Mouse (Mus musculus) kidney, embryonic 16.5 days (tissue): Measurements from ENCODE around the gene Ddias. TPM values are rescaled to one million over a fixed set of nuclear protein-coding genes. Genes with fewer than 3 reads are reported as not detected.
"Not testable (repeated sequence)": the region's sequence is repeated elsewhere in the genome, so short reads cannot be mapped to it uniquely, and the experiment has no call there.

Source experiments
- ATAC-seq: fragments of 200-750 bp; cut with Nextera tagmentation; 2 replicates; pipeline ENCODE4 v1.8.0; 2017; ENCODE audit warnings: moderate TSS enrichment; ENCODE audit not compliant: low FRiP score, low TSS enrichment
- H3K27ac ChIP-seq: fragments of 300-500 bp; sonication (generic); 2 replicates; pipeline ENCODE4 v1.5.1; 2014; ENCODE audit warnings: low read length
- H3K27me3 ChIP-seq: fragments of 300-500 bp; sonication (generic); 2 replicates; pipeline ENCODE4 v1.6.1; 2014; ENCODE audit warnings: low read length, control low read depth, mixed read lengths; ENCODE audit not compliant: insufficient read depth
- H3K36me3 ChIP-seq: fragments of 300-500 bp; sonication (generic); 2 replicates; pipeline ENCODE4 v1.6.1; 2014; ENCODE audit warnings: low read length, control low read depth, mixed read lengths; ENCODE audit not compliant: insufficient read depth
- H3K4me1 ChIP-seq: fragments of 300-500 bp; sonication (generic); 2 replicates; pipeline ENCODE4 v1.6.1; 2014; ENCODE audit warnings: low read length, control low read depth, mixed read lengths; ENCODE audit not compliant: insufficient read depth
- H3K4me2 ChIP-seq: fragments of 300-500 bp; sonication (generic); replicated peaks from 2 replicates; pipeline ENCODE4 v1.6.1; 2014; ENCODE audit warnings: low read depth, low read length
- H3K4me3 ChIP-seq: fragments of 300-500 bp; sonication (generic); 2 replicates; pipeline ENCODE4 v1.5.1; 2014; ENCODE audit warnings: mild to moderate bottlenecking, low read length
- H3K9ac ChIP-seq: fragments of 300-500 bp; sonication (generic); replicated peaks from 2 replicates; pipeline ENCODE4 v1.6.1; 2014; ENCODE audit warnings: low read length
- H3K9me3 ChIP-seq: fragments of 300-500 bp; sonication (generic); 2 replicates; pipeline ENCODE4 v1.6.1; 2016; ENCODE audit warnings: low read length, control low read depth
- WGBS: fragments of 180-500 bp; shearing (Covaris S2); extraction: QIAGEN DNeasy Blood & Tissue Kit; methylation state at CpG from one replicate; pipeline ENCODE4 v1.1.7; 2014; 5-methylcytosine and 5-hydroxymethylcytosine counted together
- polyA plus RNA-seq: library from polyadenylated mRNA; unstranded; fragments of >200 nt; fragmentation: Nextera tagmentation; extraction: Ambion mirVana; gene quantifications from 2 replicates; pipeline ENCODE4 v1.2.1, GENCODE M21; 2015

Gene Ddias
- polyA plus RNA-seq, result 12.0 and 13.4 TPM in 2 replicates

GRCm38 (mm10) chr7:92874116-92874675 is at the start of gene Ddias, which contains the start of gene Prcp:
Ddias (minus strand) TSS chr7:92874247.
Prcp (plus strand) TSS chr7:92874470.
- Histone ChIP-seq H3K27me3 (no peaks in the 10 kb centered on the region), H3K4me2 (peak within 1 kb of the TSS; percentile 58), H3K4me1 (peaks cover 10% of the 10 kb centered on the region), H3K9ac (peak within 1 kb of the TSS; percentile 85), H3K36me3 (no peaks in the 10 kb centered on the region), H3K27ac (peak within 1 kb of the TSS; percentile 99), H3K4me3 (peak within 1 kb of the TSS; percentile 75), H3K9me3 (no peaks in the 10 kb centered on the region)
- under 1% methylated on average over 52 of the region's 53 CpGs for WGBS
- peak; percentile 88 for ATAC-seq

- no peaks in the 10 kb centered on the region for H3K9me3 ChIP-seq
- no peak overlapping the region for H3K9ac ChIP-seq
- no peaks in the 10 kb centered on the region for H3K27me3 ChIP-seq
- no peak for ATAC-seq
- H3K4me2 ChIP-seq, result no peak overlapping the region
- no peak overlapping the region for H3K4me3 ChIP-seq
- no peak overlapping the region for H3K27ac ChIP-seq
- no peaks in the 10 kb centered on the region for H3K4me1 ChIP-seq
- no peaks in the 10 kb centered on the region for H3K36me3 ChIP-seq
- 69% methylated on average over 2 of the region's 2 CpGs for WGBS
These were observed 46.8 kb upstream of the Ddias start for GRCm38 (mm10) chr7:92920857-92921172.

DNA sequence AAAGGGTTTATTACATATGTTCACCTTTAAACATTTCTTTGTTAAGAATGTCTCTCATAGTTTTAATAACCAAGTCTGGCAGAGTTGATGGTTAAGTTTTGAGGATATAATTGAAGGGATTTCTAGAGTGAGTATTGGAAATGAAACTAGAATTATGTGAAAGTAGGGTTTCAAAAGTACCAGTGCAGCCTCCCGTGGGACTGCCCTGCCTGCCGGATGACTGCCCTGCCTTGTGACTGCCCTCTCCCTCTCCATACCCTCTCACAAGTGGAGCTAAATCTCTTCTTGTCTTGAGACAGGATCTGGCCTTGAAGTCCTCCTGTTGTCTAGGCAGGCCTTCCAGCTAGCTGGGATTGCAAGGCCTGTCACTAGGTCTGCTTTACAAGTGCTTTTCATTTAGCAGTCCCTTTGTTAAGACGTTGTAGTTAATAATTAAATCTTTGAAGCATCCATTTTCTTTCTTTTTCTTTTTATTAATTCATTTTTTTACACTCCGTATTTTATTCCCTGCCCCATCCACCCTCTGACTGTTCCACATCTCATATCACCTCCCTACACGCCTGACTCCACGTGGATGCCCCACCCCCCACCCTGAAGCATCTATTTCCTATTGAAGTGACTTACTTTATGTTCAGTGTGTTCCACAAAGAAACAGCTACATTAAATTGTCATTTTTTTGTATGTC is 46.3 kb upstream of the Ddias start:
- H3K27me3 ChIP-seq, result no peaks in the 10 kb centered on the region
- no peak overlapping the region for H3K27ac ChIP-seq
- H3K4me2 ChIP-seq, result no peak overlapping the region
- H3K36me3 ChIP-seq, result no peaks in the 10 kb centered on the region
- no peaks in the 10 kb centered on the region for H3K9me3 ChIP-seq
- no peak overlapping the region for H3K9ac ChIP-seq
- 77% methylated on average over 6 of the region's 6 CpGs for WGBS
- no peaks in the 10 kb centered on the region for H3K4me1 ChIP-seq
- H3K4me3 ChIP-seq, result no peak overlapping the region
- ATAC-seq, result no peak

GRCm38 (mm10) chr7:92904285-92904684 is 30.2 kb upstream of the Ddias start:
- not testable (repeated sequence) for H3K4me3 ChIP-seq, H3K9ac ChIP-seq, H3K36me3 ChIP-seq, H3K27ac ChIP-seq, ATAC-seq, H3K27me3 ChIP-seq, H3K4me2 ChIP-seq, H3K9me3 ChIP-seq, H3K4me1 ChIP-seq
- 47% methylated on average over 7 of the region's 7 CpGs for WGBS

DNA sequence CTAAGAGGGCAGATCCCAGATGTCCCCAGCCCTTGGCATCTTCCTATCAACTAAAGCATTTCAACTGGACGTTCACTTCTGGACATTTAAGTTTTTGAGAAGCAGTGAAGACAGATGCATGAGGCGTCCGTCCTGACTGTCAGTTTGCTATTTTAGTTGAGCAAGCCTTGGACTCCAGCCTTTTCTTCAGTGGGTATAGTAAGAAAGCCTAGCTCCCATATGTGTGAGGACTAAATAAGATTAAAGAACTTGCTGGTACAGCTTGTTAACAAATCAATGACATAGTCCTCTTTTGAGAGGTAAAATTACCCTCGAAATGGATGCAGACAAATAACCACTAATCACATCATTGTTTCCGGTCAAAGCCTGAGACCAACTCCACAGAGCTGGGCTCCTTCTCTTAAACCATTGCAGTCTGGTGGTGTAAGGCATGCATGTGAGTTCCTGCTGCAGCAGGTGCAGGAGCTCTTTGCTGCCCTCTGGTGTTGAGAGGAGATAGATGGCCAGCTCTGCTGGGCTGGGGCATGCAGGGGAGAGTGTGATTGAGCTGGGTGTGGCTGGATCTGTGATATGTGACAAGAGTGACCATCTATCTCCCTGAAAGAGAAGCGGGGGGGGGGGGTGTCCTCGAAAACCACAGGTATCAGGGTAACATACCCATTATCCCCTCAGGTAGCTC is 29.5 kb upstream of the Ddias start:
- no peaks in the 10 kb centered on the region for H3K4me1 ChIP-seq
- H3K4me2 ChIP-seq, result no peak overlapping the region
- 55% methylated on average over 7 of the region's 7 CpGs for WGBS
- no peaks in the 10 kb centered on the region for H3K36me3 ChIP-seq
- H3K4me3 ChIP-seq, result no peak overlapping the region
- ATAC-seq, result peak; percentile 98
- H3K9ac ChIP-seq, result no peak overlapping the region
- H3K27ac ChIP-seq, result no peak overlapping the region
- no peaks in the 10 kb centered on the region for H3K27me3 ChIP-seq
- H3K9me3 ChIP-seq, result no peaks in the 10 kb centered on the region

GRCm38 (mm10) chr7:92897021-92897420 is 23.0 kb upstream of the Ddias start:
- H3K4me2 ChIP-seq, result no peak overlapping the region
- no peak overlapping the region for H3K9ac ChIP-seq
- H3K27ac ChIP-seq, result no peak overlapping the region
- H3K9me3 ChIP-seq, result peaks cover 5% of the 10 kb centered on the region
- no peak overlapping the region for H3K4me3 ChIP-seq
- no peak for ATAC-seq
- WGBS, result 51% methylated on average over 2 of the region's 2 CpGs
- H3K36me3 ChIP-seq, result 0 out of 2 replicates have a peak, but pooled peaks cover 4% of the 10 kb centered on the region
- no peaks in the 10 kb centered on the region for H3K4me1 ChIP-seq
- no peaks in the 10 kb centered on the region for H3K27me3 ChIP-seq

DNA sequence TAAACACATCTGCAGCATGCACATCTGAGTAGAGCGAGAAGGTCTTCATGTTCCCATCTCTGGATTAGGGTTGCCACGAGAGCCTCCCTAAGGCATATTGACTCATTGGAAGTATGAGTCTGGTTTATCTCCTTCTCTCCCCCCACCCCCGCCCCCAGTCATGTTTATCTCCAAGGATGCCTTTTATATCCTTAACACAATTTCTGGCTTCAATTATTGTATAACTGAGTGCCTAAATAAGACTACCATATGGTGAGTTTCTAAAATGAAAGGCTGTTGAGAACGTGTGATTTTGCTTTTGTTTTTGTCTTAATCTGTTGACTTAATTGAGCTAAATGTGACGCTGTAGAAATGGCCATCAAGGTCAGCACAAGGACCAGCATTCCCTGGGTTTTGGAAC is 22.0 kb upstream of the Ddias start:
- 87% methylated on average over 5 of the region's 5 CpGs for WGBS
- H3K27ac ChIP-seq, result no peak overlapping the region
- H3K27me3 ChIP-seq, result no peaks in the 10 kb centered on the region
- H3K4me3 ChIP-seq, result no peak overlapping the region
- no peak overlapping the region for H3K4me2 ChIP-seq
- H3K9ac ChIP-seq, result no peak overlapping the region
- H3K9me3 ChIP-seq, result peaks cover 5% of the 10 kb centered on the region
- no peaks in the 10 kb centered on the region for H3K4me1 ChIP-seq
- 0 out of 2 replicates have a peak, but pooled peaks cover 4% of the 10 kb centered on the region for H3K36me3 ChIP-seq
- ATAC-seq, result no peak

DNA sequence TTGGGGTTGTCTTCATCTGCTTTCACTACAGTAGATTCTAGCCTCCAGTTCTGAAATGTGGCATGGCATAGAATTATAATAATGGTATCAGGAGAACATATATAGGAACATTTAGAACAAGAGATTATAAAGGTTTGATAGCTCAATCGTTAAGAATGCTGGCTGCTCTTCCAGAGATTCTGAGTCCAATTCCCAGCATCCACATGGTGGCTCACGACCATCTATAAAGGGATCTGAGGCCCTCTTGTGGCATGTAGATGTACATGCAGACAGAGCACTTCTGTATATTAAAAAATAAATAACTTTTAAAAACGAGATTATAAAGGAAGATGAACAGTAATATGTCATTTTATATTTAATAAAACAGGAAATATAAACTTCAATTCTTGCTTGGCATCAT is 19.4 kb upstream of the Ddias start:
- Histone ChIP-seq H3K36me3 (0 out of 2 replicates have a peak, but pooled peaks cover 4% of the 10 kb centered on the region), H3K9ac (no peak overlapping the region), H3K27me3 (no peaks in the 10 kb centered on the region), H3K4me2 (no peak overlapping the region), H3K4me1 (no peaks in the 10 kb centered on the region), H3K9me3 (peaks cover 5% of the 10 kb centered on the region), H3K27ac (no peak overlapping the region), H3K4me3 (no peak overlapping the region)
- no peak for ATAC-seq
- 56% methylated on average over 3 of the region's 3 CpGs for WGBS

DNA sequence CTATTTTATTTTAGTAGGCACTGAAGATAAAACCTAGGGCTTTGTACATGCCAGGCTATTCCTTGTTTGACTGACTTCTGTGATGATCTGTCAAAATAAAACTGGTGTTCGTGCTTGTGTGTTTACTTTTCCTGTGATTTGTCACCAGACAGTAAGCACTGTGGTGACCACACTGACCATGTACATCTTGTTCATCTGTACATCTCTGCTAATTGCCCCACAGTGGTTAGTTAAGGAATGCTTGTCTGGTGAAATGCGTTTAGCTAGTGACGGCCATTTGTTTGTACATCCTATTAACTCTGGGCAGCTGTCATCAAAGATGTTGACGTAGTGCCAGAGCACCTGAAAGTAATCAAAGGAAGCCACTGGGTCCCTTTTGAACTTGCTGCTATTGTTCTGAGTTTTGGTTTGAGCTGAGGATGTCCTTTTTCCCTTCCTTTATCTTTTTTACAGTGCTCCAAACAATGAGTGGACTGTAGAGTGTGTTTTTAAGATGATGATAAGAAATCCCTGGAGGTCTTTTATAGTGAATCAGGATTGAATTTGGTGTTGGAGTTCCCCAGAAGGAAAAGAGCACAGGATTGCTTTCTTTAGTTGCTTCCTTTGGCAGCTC is 16.7 kb upstream of the Ddias start:
- 24% methylated on average over 4 of the region's 4 CpGs for WGBS
- no peaks in the 10 kb centered on the region for H3K4me1 ChIP-seq
- no peak for ATAC-seq
- 0 out of 2 replicates have a peak, but pooled peaks cover 4% of the 10 kb centered on the region for H3K36me3 ChIP-seq
- no peak overlapping the region for H3K4me3 ChIP-seq
- H3K9ac ChIP-seq, result no peak overlapping the region
- no peak overlapping the region for H3K4me2 ChIP-seq
- no peaks in the 10 kb centered on the region for H3K27me3 ChIP-seq
- H3K27ac ChIP-seq, result no peak overlapping the region
- peaks cover 5% of the 10 kb centered on the region for H3K9me3 ChIP-seq
